Mouse (Mus musculus) erythroblast, embryonic 14.5 days (primary cell): ENCODE data around the gene Gm47985. TPM values are rescaled to one million over a fixed set of nuclear protein-coding genes. Genes with fewer than 3 reads are reported as not detected.
"Not testable (repeated sequence)": the region's sequence is repeated elsewhere in the genome, so short reads cannot be mapped to it uniquely, and the experiment has no call there.

Experiments used
- H3K27me3 ChIP-seq: 2 replicates; pipeline ENCODE4 v1.6.1; 2012; ENCODE audit warnings: inconsistent platforms; ENCODE audit not compliant: control insufficient read depth
- H3K36me3 ChIP-seq: 2 replicates; pipeline ENCODE4 v1.6.1; 2012; ENCODE audit warnings: mild to moderate bottlenecking, inconsistent platforms; ENCODE audit not compliant: control insufficient read depth
- H3K4me1 ChIP-seq: 2 replicates; pipeline ENCODE4 v1.6.1; 2012; ENCODE audit warnings: inconsistent platforms; ENCODE audit not compliant: control insufficient read depth
- H3K4me3 ChIP-seq: replicated peaks from 2 replicates; pipeline ENCODE3; 2012; ENCODE audit warnings: moderate library complexity, mild to moderate bottlenecking, inconsistent platforms
- H3K9me3 ChIP-seq: 2 replicates; pipeline ENCODE4 v1.6.1; 2012; ENCODE audit warnings: low read length, inconsistent platforms, mixed read lengths; ENCODE audit not compliant: control insufficient read depth
- GATA1 ChIP-seq: IDR thresholded peaks from 2 replicates; pipeline ENCODE4 v1.6.1; 2012; ENCODE audit warnings: low read length, inconsistent platforms, mixed read lengths
- TAL1 ChIP-seq: IDR thresholded peaks from 3 replicates; pipeline ENCODE4 v1.6.1; 2012; ENCODE audit warnings: low read length, inconsistent platforms, mixed read lengths
- polyA plus RNA-seq: library from polyadenylated mRNA; stranded (reverse); fragments of >175 nt; gene quantifications from 2 replicates; pipeline ENCODE4 v1.2.3, GENCODE M21; 2012

The Gm47985 gene
- polyA plus RNA-seq, 1 experiment: not detected

DNA sequence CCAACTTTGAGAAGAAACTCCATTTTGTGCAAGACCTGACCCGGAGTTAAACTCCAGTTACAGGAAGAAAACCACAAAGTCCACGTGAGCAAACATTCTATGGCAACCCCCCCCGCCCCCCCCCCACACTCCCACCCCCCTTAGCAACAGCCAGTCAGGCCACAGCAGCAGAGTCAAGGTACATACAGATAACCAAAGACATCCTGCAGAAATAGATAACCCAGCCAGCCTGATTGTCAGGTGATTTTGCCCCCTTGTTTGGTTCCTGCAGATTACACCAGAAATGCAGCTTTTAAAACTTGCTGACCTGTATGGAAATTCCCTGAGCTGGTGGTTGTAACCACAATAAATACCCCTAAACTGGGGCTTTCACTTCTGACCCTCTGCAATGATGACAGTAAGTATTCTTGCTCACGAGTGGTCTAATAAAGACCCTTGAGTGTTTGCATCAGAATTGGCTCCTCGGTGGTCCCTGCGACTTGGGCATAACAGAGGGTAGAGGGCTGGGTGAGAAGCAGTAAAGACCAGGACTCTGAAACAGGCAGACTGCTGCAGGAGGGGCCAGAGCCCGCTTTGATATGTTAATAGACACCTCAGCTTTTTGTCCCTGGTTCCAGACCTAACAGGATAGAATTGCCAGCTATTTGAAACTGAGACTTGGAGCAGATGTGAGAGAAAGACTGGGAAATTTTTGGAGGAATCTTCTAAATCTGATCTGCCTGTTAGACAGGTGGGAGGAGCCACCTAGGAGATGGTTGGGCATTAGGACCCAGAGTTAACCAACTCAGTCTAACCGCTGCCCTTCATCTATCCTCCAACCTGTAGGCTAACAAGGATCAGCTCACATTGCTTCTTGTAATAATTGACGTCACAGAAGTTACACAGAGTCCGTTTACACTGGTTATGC, 5.1 kb upstream of the Gm47985 start:
- TF ChIP-seq TAL1 (peak; percentile 18; the same call in 1 of the 3 replicates), GATA1 (no peak)
- Histone ChIP-seq H3K4me3 (peak overlapping the region; percentile 58), H3K4me1 (peaks cover 45% of the 10 kb centered on the region), H3K27me3 (no peaks in the 10 kb centered on the region), H3K9me3 (no peaks in the 10 kb centered on the region), H3K36me3 (no peaks in the 10 kb centered on the region)

DNA sequence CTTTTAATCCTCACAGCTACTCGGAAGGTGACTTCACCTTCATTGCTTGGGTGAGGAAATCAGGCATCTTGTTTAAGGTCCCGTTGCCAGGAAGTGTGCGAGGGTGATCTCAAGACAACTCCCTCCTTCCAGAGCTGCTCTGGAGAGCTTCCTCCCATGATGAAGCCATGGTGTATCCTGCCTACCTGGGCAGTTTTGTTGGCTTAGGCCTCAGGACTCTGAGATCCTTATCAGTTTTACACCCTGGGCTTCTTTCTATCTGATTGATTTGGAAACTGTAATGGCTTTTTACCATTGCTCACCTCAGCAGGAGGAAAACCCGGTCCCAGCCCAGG, 4.4 kb upstream of the Gm47985 start:
- Histone ChIP-seq H3K4me1 (peaks cover 45% of the 10 kb centered on the region), H3K4me3 (peak overlapping the region; percentile 58), H3K9me3 (no peaks in the 10 kb centered on the region), H3K27me3 (no peaks in the 10 kb centered on the region), H3K36me3 (no peaks in the 10 kb centered on the region)
- no peak for TF ChIP-seq TAL1
- TF ChIP-seq GATA1: no peak

DNA sequence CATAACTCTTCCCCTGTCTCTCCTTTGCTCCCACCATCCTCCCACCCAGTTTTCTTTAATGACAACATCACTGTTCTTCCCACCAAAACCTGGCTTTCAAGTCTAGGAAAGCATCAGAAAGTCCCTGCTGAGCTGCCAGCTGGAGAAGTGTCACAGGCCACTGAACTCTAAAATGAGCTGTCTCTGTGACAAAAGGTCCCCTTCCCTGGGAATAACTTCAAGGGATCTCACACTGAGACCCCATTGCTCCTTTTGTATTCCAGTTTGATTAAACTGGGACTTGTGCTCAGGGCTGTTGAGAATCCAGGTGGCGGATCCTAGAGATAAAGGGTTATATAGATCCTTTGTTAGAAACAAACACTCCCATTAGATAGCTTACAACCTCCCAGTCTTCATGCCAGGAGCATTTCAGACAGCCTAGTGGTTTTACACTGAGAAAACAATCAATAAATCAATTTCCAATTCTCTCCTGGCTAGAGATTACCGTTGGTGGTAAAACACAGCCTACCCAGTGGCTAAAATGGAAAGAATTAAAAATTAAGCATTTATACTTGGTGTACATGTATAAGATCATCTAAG, 3.7 kb upstream of the Gm47985 start:
- Histone ChIP-seq H3K4me1 (peaks cover 45% of the 10 kb centered on the region), H3K9me3 (no peaks in the 10 kb centered on the region), H3K4me3 (no peak overlapping the region), H3K27me3 (no peaks in the 10 kb centered on the region), H3K36me3 (no peaks in the 10 kb centered on the region)
- TF ChIP-seq TAL1 (no peak), GATA1 (no peak)

DNA sequence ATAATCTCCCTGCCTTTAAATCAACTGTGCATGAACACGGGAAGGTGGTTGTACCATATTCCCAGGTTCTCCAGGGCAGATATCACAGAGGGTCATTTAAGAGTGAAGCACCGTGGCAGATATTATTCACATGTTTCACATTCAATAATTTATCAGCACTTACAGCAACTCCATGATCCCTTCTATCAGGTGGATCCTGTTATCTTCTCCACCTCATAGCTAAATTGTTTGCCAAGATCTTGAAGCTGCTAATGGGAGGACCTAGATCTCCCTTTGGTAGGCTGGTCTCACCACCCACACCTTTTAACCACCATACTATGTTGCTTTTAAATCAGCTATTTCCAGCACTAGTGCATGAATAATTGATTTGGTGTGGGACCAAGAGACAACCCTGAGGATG, 2.2 kb upstream of the Gm47985 start:
- Histone ChIP-seq H3K9me3 (no peaks in the 10 kb centered on the region), H3K4me3 (no peak overlapping the region), H3K27me3 (no peaks in the 10 kb centered on the region), H3K36me3 (no peaks in the 10 kb centered on the region), H3K4me1 (peaks cover 45% of the 10 kb centered on the region)
- TF ChIP-seq GATA1: no peak
- no peak for TF ChIP-seq TAL1

DNA sequence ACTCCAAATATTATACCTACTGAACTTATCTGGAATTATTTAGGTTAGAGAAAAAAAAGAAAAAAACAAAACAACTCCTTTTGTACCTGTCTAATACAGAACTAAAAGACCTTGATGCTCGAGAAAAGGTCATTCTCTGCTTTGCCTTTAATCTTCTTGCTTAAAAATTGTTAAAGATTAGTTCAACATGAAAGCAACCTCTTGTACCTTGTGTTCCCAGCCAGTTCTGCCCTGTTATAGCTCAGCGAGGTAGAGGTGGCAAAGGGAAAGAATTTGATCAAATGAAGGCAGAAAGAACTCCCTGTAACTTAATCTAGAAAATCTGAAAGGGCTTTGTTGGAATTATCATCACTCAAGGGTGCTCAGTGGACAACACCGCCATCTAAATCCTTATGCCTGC, 3.8 kb downstream of the Gm47985 start:
- not testable (repeated sequence) for H3K27me3 ChIP-seq, H3K36me3 ChIP-seq, H3K4me1 ChIP-seq, H3K4me3 ChIP-seq, H3K9me3 ChIP-seq

DNA sequence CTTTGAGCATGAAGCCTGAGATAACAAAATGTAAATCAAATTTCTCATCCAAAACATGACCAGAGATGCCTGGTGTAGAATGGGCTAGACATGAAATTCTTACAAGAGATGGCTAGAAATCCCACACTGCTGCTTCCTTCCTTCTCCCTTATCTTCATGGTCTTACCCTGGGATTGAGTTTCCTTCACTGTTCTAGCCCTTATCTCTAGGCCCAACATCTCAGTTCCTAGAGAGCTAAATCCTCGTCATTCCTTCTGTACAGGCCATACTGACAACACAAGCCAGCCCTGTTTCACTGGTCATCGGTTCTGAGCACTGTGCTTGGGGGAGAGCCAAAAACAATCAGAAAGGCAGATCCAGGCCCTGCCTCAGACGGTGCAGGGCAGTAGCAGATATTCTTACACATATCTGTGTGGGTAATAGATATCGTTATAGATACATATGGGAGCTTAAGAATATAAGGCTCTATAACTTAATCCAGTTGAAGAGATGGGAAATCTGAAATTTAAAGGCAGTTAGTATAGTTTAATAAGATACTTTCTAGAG, 4.6 kb downstream of the Gm47985 start:
- not testable (repeated sequence) for H3K36me3 ChIP-seq, H3K4me1 ChIP-seq, H3K9me3 ChIP-seq, H3K4me3 ChIP-seq, H3K27me3 ChIP-seq

DNA sequence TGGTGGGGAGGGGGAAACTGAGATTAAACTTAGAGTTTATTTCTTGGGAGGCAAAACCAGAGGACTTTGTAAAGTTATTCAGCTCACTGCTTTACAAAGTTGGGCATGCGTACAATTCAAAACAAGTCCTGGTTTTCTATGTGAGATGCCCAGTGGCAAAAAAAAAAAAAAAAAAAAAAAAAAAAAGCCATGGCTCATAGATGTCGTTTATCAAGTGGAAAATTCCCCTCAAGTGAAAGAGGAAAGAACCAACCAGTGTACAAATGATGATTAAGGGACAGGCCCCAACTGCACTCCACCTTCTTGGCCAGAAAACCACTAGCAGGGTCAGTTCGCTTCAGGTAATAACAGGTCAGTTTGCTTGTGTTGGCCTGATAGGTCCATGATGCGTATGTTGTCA, 6.1 kb downstream of the Gm47985 start:
- Histone ChIP-seq H3K4me3 (no peak overlapping the region), H3K36me3 (no peaks in the 10 kb centered on the region), H3K4me1 (no peaks in the 10 kb centered on the region), H3K27me3 (no peaks in the 10 kb centered on the region), H3K9me3 (no peaks in the 10 kb centered on the region)
- no peak for TF ChIP-seq GATA1

DNA sequence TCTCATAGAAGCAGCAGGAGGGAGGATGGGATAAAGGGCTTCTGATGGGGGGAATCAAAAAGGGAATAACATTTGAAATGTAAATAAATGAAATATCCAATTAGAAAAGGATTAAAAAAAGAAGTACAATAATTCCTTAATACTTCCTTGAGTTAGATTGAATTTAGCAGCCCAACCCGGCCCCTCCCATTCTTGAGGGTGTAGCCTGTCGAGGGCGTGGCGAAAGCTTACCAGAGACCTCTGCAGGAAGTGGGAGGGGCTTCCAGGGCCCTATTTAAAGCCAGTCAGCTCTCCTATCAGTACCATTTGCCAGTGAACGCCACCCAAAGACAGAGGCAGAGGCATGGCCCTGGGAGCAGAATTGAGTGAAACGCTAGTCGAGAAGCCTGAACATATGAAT, 9.7 kb downstream of the Gm47985 start, which contains the start of gene Gm8947:
Gene Gm8947 (plus strand): TSS at position 302 of the 400 bp plus-strand sequence.
- not testable (repeated sequence) for H3K27me3 ChIP-seq, H3K4me3 ChIP-seq, H3K4me1 ChIP-seq, H3K36me3 ChIP-seq, H3K9me3 ChIP-seq

DNA sequence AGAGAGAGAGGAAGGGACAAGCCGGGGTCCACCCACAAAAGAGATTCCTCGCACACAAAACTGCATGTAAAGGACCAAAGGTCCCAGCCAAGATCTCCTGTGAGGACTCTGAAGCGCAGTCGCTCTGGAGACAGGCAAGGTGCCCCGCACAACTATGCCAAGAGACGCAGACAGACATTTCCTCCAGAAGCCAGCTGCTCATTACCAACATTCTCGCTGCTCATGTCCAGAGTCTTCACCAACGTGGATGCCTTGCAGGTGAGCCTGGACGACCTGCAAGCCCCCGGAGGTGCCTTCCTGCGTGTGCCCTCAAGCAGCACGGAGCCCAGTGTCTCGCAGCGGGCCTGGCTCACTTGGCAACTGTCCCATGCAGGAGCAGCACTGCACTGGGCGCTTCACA, 10.4 kb downstream of the Gm47985 start:
- not testable (repeated sequence) for H3K27me3 ChIP-seq

DNA sequence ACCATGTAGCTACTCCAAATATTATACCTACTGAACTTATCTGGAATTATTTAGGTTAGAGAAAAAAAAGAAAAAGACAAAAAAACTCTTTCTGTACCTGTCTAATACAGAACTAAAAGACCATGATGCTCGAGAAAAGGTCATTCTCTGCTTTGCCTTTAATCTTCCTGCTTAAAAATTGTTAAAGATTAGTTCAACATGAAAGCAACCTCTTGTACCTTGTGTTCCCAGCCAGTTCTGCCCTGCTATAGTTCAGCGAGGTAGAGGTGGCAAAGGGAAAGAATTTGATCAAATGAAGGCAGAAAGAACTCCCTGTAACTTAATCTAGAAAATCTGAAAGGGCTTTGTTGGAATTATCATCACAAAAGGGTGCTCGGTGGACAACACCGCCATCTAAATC, 13.6 kb downstream of the Gm47985 start:
- not testable (repeated sequence) for H3K9me3 ChIP-seq, H3K27me3 ChIP-seq, H3K4me1 ChIP-seq, H3K36me3 ChIP-seq, H3K4me3 ChIP-seq

More for the DNA sequence above, 10.4 kb downstream of the Gm47985 start:
- H3K36me3 ChIP-seq, H3K4me1 ChIP-seq, H3K9me3 ChIP-seq, H3K4me3 ChIP-seq: not testable (repeated sequence)

DNA sequence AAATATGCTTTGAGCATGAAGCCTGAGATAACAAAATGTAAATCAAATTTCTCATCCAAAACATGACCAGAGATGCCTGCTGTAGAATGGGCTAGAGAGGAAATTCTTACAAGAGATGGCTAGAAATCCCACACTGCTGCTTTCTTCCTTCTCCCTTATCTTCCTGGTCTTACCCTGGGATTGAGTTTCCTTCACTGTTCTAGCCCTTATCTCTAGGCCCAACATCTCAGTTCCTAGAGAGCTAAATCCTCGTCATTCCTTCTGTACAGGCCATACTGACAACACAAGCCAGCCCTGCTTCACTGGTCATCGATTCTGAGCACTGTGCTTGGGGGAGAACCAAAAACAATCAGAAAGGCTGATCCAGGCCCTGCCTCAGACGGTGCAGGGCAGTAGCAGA, 14.4 kb downstream of the Gm47985 start:
- not testable (repeated sequence) for H3K4me1 ChIP-seq, H3K9me3 ChIP-seq, H3K4me3 ChIP-seq, H3K36me3 ChIP-seq, H3K27me3 ChIP-seq

DNA sequence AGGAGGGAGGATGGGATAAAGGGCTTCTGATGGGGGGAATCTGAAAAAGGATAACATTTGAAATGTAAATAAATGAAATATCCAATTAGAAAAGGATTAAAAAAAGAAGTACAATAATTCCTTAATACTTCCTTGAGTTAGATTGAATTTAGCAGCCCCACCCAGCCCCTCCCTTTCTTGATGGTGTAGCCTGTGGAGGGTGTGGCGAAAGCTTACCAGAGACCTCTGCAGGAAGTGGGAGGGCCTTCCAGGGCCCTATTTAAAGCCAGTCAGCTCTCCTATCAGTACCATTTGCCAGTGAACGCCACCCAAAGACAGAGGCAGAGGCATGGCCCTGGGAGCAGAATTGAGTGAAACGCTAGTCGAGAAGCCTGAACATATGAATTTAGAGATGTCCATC, 15.8 kb downstream of the Gm47985 start, which contains the start of gene Gm47995:
Gene Gm47995 (plus strand): TSS at position 329 of the 400 bp plus-strand sequence.
- H3K4me1 ChIP-seq, H3K9me3 ChIP-seq, H3K27me3 ChIP-seq, H3K4me3 ChIP-seq, H3K36me3 ChIP-seq: not testable (repeated sequence)

DNA sequence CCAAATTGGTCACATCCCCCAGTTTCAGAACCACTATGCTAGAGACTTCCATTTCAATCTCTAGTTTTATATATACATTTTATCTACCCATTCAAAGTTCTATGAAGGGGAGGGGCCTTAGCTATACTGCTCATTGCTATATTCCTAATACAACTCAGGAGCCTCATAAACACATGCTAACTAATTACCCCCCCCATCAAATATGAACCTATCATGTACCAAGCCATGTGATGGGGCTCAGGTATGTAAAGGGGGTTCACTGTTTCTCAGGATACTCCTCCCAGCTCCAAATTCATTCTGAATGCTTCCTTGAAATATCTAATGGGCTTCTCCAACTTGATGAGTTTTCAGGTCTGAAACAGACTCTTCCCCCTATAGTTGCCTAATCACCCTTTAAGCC, 18.3 kb downstream of the Gm47985 start:
- H3K27me3 ChIP-seq, H3K4me1 ChIP-seq, H3K4me3 ChIP-seq, H3K36me3 ChIP-seq, H3K9me3 ChIP-seq: not testable (repeated sequence)
